Mouse (Mus musculus): ENCODE data around the gene Mmachc. TPM values are rescaled to one million over a fixed set of nuclear protein-coding genes. Genes with fewer than 3 reads are reported as not detected.

Gene Mmachc
- polyA plus RNA-seq (2012; rRNA removed): 21.2 and 24.2 TPM in 2 replicates

GRCm38 (mm10) chr4:116708201-116708764 lies at the start of gene Mmachc, which contains the start of gene Ccdc163:
TSS of gene Mmachc (minus strand) at chr4:116708406.
TSS of gene Ccdc163 (plus strand) at chr4:116708509.

GRCm38 (mm10) chr4:116720343-116721097 lies 12.3 kb upstream of the Mmachc start, which contains the start of gene Tesk2:
TSS of gene Tesk2 (plus strand) at chr4:116720948.

GRCm38 (mm10) chr4:116685402-116686061 lies 22.7 kb downstream of the Mmachc start, which contains the start of gene Prdx1:
TSS of gene Prdx1 (plus strand) at chr4:116685544.

Other genes with a start within 250 kb of the Mmachc start
- 112 and 116 TPM in 2 replicates for gene Mast2, start 244.2 kb downstream of the Mmachc start, polyA plus RNA-seq (2012; rRNA removed)
- gene Ipp, start 200.9 kb downstream of the Mmachc start, polyA plus RNA-seq (2012; rRNA removed): 6.9 and 7.8 TPM in 2 replicates
- 13.7 and 14.0 TPM in 2 replicates for gene Tmem69, start 152.5 kb downstream of the Mmachc start, polyA plus RNA-seq (2012; rRNA removed)
- gene Gpbp1l1, start 150.7 kb downstream of the Mmachc start, polyA plus RNA-seq (2012; rRNA removed): 37.1 and 38.9 TPM in 2 replicates
- gene Ccdc17, start 111.8 kb downstream of the Mmachc start, polyA plus RNA-seq (2012; rRNA removed): 4.4 and 5.0 TPM in 2 replicates
- 159 and 176 TPM in 2 replicates for gene Nasp, start 80.5 kb downstream of the Mmachc start, polyA plus RNA-seq (2012; rRNA removed)
- gene Akr1a1, start 56.7 kb downstream of the Mmachc start, polyA plus RNA-seq (2012; rRNA removed): 627 and 659 TPM in 2 replicates
- 249 and 273 TPM in 2 replicates for gene Prdx1, start 22.9 kb downstream of the Mmachc start, polyA plus RNA-seq (2012; rRNA removed)
- 38.7 and 43.2 TPM in 2 replicates for gene Ccdc163, start 103 bp upstream of the Mmachc start, polyA plus RNA-seq (2012; rRNA removed)
- 4.9 and 5.1 TPM in 2 replicates for gene Tesk2, start 12.5 kb upstream of the Mmachc start, polyA plus RNA-seq (2012; rRNA removed)
- 36.1 and 39.4 TPM in 2 replicates for gene Toe1, start 99.2 kb upstream of the Mmachc start, polyA plus RNA-seq (2012; rRNA removed)
- 20.2 and 20.6 TPM in 2 replicates for gene Mutyh, start 99.3 kb upstream of the Mmachc start, polyA plus RNA-seq (2012; rRNA removed)
- 0.49 and 0.50 TPM in 2 replicates for gene Hpdl, start 113.3 kb upstream of the Mmachc start, polyA plus RNA-seq (2012; rRNA removed)
- gene Zswim5, start 169.0 kb upstream of the Mmachc start, polyA plus RNA-seq (2012; rRNA removed): 22.0 and 27.1 TPM in 2 replicates

All from central nervous system, embryonic 14 days (tissue).